Mouse (Mus musculus) kidney, adult 18-20 months (tissue): ENCODE data around the gene Stbd1.

Source experiments
- DNase-seq: peaks from one replicate; pipeline ENCODE4 v3.0.0; 2021

The Stbd1 gene

DNA sequence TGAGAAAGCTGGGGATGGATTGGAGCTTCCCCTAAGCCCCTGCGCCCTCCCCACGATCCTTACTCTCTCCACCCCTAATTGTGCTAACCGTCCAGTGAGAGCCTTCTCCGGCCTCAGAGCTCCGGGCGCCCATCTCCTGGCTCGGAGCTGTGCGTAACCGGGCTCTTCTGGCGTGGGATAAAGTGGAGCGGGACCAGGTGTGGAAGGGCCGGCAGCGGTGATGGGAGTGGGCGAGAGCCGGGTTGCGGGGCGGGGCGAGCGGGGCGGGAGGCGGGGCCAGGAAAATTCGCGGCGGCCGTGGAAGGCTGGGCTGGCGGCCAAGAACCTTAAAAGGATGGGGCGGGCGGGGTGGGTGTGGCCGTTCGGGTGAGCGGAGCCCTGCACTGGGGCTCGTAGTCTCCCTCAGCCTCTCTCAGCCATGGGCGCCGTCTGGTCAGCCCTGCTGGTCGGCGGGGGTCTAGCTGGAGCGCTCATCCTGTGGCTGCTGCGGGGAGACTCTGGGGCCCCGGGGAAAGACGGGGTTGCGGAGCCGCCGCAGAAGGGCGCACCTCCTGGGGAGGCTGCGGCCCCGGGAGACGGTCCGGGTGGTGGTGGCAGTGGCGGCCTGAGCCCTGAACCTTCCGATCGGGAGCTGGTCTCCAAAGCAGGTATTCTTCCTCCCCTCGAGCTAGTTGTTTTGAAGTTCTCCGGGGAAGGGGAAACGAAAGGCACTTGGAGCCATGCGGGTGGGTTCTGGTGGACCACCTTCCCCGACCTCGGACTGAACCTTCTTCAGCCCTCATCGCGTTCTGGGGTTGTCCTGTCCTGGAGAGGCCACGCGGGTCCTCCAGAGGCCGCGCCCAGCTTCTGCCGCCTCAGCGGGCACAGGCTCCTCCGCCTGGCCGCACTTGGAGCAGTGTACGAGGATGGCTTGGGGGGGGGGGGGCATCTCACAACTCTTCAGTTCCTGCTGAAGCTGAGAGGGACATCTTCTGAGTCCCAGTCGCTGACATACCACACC lies at the start of gene Stbd1:
Stbd1 (plus strand) TSS at position 351 of the 1,000 bp plus-strand sequence.
- DNase-seq, result peak; percentile 73

DNA sequence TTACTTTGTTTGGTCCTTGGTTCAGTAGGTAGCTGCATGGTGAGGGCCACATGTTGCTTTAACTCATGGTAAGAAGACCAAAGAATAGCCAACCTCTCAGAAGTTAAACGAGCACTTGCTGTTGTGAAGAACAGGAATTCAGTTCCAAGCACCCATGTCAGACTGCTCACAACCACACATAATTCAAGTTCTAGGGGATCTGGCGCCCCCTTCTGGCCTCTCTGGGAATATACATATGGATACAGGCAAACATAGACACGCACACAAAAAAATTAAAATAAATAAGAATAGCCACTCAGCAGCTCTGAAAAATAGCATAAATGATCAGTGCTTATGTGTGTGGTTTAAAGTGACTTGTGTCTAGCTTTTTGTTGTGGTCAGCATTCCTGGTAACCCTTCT lies 48.9 kb upstream of the Stbd1 start:
- DNase-seq, result no peak

DNA sequence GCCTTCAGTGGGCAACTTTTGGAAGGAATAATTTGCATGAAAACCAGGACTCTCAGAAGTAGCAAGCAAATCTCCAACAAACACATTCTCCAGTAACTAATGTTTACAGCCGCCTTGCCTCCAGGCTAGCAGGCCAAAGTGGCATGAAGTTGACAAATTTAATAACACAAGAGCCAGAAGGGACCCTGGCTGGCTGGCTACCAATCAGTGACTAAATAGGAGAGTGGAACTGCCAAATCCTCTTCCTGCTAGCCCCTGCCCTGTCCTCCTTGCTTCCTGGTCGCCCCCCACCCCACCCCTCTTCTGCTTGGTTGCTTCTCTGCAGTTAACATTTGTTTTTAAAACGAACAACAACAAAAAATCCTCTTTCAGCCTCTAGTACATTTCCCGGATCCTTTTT lies 48.4 kb upstream of the Stbd1 start:
- DNase-seq, result no peak

DNA sequence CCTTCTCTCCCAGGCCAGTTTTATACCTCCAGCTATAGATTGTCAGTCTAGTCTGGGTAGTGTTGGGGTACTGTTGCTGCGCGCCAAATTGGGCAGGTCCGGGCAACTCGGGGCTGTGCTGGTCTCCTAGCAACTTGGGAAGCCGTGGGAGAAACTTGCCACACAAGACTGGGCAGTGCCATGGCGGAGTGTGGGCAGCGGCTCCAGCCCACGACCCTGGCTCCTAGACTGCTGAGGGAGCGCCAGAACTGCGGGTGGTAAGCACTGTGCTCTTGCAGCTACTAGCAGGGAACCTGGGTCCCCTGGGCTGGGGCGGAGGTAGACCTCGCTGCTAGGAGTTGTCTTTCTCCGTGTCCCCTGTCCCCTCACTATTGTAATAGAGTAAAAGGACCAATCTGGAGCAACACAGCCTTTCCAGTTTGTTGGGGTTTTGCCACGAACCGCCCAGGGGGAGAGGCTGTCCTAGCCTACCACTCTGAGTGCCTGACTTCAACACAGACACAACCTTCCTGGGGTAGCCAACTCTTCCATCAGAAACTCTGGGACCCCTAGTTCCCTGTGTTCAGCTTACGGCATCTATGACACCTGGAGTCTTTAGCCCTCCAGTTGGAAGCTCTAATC lies 47.8 kb upstream of the Stbd1 start, which contains the start of gene Fam47e:
Fam47e (plus strand) TSS at position 179 of the 621 bp plus-strand sequence.
- DNase-seq, result no peak

GRCm38 (mm10) chr5:92555905-92556304 lies 46.9 kb upstream of the Stbd1 start:
- no peak for DNase-seq

DNA sequence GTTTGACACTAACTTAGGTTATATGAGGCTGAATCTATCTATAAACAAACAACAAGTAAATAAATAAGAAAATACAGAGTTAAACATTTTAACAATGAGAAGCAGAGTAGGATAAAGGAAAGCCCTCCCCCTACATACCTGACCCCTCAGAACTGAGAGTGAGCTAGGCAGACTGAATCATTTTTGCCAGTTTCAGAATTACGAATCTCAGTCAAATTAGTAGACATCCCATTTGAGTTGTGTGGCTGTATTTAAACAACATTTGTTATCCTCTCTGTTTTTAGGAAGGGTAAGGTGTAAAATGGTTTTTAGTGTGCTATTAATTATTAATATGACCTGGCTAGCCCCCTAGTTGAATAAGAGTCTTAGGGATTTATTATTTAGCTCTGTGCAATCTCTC lies 45.3 kb upstream of the Stbd1 start:
- no peak for DNase-seq

DNA sequence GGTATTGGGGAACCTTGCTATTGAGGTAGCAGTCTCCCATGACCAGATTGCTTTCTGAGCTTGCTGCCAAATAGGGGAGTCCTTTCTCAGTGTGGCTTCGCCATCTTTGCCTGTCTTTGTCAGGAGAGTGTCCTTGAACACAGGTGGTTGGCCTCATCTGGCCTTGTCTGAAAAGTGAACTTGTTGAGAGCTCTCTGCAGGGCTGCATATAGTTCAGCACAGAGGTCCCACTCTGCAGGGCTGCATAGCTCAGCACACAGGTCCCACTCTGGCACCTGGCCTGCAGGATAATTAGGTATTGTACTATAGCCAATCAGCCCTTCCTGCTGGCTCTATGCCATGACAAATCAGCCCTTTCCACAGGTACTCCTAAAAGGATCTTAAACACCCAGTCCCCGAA lies 42.6 kb upstream of the Stbd1 start:
- DNase-seq, result no peak

GRCm38 (mm10) chr5:92562002-92562401 lies 40.8 kb upstream of the Stbd1 start:
- no peak for DNase-seq

DNA sequence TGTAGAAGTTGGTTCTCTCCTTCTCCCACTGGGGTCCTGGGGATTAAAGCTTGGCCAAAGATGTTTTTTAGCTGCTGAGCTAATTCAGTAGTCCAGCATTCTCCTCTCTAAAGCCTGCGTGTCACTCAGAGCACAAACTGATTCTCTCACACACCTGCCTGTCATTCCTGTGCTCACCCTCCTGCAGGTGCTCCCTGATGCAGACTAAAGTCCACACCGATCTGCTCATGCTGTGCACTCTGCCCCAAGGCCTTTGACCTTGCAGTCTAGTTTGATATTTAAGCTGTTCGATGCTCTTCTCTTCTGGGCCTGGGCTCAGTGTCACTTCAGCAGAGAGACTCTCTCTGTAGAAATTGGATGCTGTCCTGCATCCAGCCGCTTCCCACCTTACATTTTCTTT lies 31.6 kb upstream of the Stbd1 start:
- peak; percentile 39 for DNase-seq

GRCm38 (mm10) chr5:92579559-92579958 lies 23.3 kb upstream of the Stbd1 start:
- DNase-seq, result no peak

- DNase-seq, result peak; percentile 13
Observed at GRCm38 (mm10) chr5:92585932-92586331, 16.9 kb upstream of the Stbd1 start.

GRCm38 (mm10) chr5:92595026-92595425 lies 7.8 kb upstream of the Stbd1 start:
- no peak for DNase-seq

- DNase-seq, result no peak
Observed at GRCm38 (mm10) chr5:92596865-92597264, 6.0 kb upstream of the Stbd1 start.

- no peak for DNase-seq
Observed at GRCm38 (mm10) chr5:92599030-92599429, 3.8 kb upstream of the Stbd1 start.

GRCm38 (mm10) chr5:92604452-92605247 lies 1.8 kb downstream of the Stbd1 start:
- peak; percentile 40 for DNase-seq

- DNase-seq, result no peak
Observed at GRCm38 (mm10) chr5:92607492-92608229, 4.8 kb downstream of the Stbd1 start.

DNA sequence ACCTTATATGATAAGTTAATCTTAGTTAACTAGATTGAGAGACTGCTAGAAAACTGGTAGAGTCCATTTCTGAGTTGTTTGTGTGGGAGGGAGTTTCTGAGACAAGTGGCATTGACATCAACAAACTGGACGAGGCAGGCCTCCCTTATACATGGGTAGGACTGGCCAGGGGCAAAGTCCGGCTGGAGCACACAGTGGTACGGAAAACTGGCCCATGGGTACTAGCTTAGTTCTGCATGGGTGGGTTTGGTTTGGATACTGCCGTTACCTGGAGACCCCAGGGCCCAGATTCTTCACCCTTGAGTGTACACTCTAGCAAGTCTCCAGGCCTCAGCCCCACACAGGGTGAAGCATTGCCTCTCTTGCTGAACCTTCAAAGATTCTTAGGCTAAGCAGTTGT lies 9.9 kb downstream of the Stbd1 start:
- DNase-seq, result no peak

GRCm38 (mm10) chr5:92621883-92622282 lies 19.0 kb downstream of the Stbd1 start:
- no peak for DNase-seq

DNA sequence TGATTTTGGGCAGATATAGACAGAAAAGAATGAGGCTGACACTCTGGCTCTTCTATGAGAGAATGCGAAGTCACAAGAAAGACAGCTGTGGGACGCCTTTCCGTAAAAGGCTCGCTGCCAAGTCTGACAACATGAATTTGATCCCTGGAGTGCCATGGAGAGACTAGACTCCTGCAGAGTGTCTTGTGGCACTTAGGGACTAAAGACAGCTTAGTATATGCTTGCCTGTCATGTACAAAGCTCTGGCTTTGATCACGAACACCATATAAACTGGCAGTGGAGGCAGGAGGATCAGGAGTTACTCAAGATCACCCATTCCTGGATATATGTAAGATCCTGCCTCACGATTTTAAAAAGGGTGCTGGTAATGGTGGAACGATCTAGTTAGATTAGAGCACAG lies 25.1 kb downstream of the Stbd1 start:
- DNase-seq, result no peak

DNA sequence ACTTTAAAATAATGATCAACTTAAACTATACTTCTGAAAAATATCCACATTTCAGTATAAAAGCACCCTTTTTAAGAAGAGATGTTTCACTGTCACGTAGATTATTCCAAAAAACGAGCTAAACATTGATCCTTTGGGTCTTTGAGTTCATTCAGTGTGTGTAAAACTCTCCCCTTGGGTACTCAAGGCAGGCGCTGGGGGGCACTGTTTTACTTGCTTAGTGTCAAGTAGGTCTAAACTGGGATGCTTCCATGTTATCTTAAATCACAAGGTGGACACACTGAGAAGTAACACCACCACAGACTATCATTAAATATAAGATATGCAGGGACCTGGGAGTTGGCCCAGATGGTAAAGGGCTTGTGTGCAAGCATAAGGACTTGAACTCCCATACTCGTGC lies 30.7 kb downstream of the Stbd1 start:
- no peak for DNase-seq

- no peak for DNase-seq
Observed at GRCm38 (mm10) chr5:92634916-92635315, 32.1 kb downstream of the Stbd1 start.

DNA sequence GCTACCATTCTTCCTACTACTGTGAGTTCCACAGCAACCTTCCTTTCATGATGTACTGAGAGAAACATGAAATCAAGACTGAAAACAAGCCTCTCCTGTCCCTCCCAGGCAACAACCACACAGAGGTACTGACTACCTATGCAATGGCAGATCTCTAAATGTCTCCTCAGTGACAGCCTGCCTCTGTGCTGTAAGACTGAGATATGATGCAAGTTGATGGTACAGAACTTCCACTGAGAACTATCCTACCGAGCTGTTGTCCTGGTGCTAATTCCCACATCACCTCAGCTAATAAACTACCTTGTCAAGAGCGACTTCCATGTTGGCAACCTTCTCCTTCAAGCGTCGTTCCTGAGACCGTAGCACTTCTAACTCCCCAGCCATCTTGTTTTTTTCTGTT lies 33.0 kb downstream of the Stbd1 start:
- no peak for DNase-seq

DNA sequence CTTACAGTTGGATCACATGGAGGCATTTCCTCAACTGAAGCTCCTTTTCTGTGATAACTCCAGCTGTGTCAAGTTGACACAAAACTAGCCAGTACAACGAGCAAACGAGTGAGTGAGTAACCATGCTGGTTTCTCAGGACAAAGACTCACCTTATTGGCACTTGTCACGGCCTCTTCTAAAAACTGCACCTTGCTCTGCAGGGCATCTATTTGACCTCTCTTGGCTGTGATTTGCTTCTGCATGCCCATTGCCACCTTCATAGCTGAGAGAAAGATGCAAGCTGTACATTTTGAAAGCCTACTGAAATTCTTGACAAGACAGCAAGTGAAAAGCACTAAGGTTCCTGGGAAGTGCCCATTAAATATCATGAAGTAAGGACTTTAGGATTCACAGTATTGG lies 38.0 kb downstream of the Stbd1 start:
- no peak for DNase-seq
